Mouse (Mus musculus) embryonic facial prominence, embryonic 14.5 days (tissue): ENCODE data around the gene Sacs. TPM values are rescaled to one million over a fixed set of nuclear protein-coding genes. Genes with fewer than 3 reads are reported as not detected.

ENCODE experiments used
- ATAC-seq: fragments of 200-750 bp; cut with Nextera tagmentation; 2 replicates; pipeline ENCODE4 v1.8.0; 2017; ENCODE audit warnings: low read depth, moderate number of reproducible peaks, moderate TSS enrichment
- DNase-seq: peaks from one replicate; pipeline ENCODE4 v3.0.0-alpha.2; 2015; ENCODE audit warnings: low spot score
- H3K27ac ChIP-seq: fragments of 300-500 bp; sonication (generic); replicated peaks from 2 replicates; pipeline ENCODE4 v1.5.1; 2014; ENCODE audit warnings: low read depth, mild to moderate bottlenecking, low read length, moderate library complexity
- H3K27me3 ChIP-seq: fragments of 300-500 bp; sonication (generic); replicated peaks from 2 replicates; pipeline ENCODE4 v1.6.1; 2014; ENCODE audit warnings: low read length; ENCODE audit not compliant: control insufficient read depth, insufficient read depth
- H3K36me3 ChIP-seq: fragments of 300-500 bp; sonication (generic); 2 replicates; pipeline ENCODE4 v1.6.1; 2014; ENCODE audit warnings: low read length, mixed read lengths; ENCODE audit not compliant: control insufficient read depth, insufficient read depth
- H3K4me1 ChIP-seq: fragments of 300-500 bp; sonication (generic); 2 replicates; pipeline ENCODE4 v1.6.1; 2014; ENCODE audit warnings: antibody characterized with exemption, low read length; ENCODE audit not compliant: control insufficient read depth, insufficient read depth
- H3K4me2 ChIP-seq: fragments of 300-500 bp; sonication (generic); 2 replicates; pipeline ENCODE4 v1.6.1; 2014; ENCODE audit warnings: low read depth, mild to moderate bottlenecking, low read length, moderate library complexity, mixed read lengths
- H3K4me3 ChIP-seq: fragments of 300-500 bp; sonication (generic); 2 replicates; pipeline ENCODE4 v1.5.1; 2014; ENCODE audit warnings: low read depth, mild to moderate bottlenecking, low read length
- H3K9ac ChIP-seq: fragments of 300-500 bp; sonication (generic); 2 replicates; pipeline ENCODE4 v1.6.1; 2014; ENCODE audit warnings: low read depth, mild to moderate bottlenecking, low read length, moderate library complexity, mixed read lengths
- H3K9me3 ChIP-seq: fragments of 300-500 bp; sonication (generic); 2 replicates; pipeline ENCODE4 v1.6.1; 2016; ENCODE audit warnings: low read length; ENCODE audit not compliant: control insufficient read depth
- WGBS: fragments of 180-500 bp; shearing (Covaris S2); extraction: QIAGEN DNeasy Blood & Tissue Kit; methylation state at CpG from one replicate; pipeline ENCODE4 v1.1.7; 2014; 5-methylcytosine and 5-hydroxymethylcytosine counted together
- polyA plus RNA-seq: library from polyadenylated mRNA; unstranded; fragments of >200 nt; fragmentation: Nextera tagmentation; extraction: Ambion mirVana; gene quantifications from 2 replicates; pipeline ENCODE4 v1.2.1, GENCODE M21; 2014

Gene Sacs
- 5.0 and 5.2 TPM in 2 replicates for polyA plus RNA-seq

DNA sequence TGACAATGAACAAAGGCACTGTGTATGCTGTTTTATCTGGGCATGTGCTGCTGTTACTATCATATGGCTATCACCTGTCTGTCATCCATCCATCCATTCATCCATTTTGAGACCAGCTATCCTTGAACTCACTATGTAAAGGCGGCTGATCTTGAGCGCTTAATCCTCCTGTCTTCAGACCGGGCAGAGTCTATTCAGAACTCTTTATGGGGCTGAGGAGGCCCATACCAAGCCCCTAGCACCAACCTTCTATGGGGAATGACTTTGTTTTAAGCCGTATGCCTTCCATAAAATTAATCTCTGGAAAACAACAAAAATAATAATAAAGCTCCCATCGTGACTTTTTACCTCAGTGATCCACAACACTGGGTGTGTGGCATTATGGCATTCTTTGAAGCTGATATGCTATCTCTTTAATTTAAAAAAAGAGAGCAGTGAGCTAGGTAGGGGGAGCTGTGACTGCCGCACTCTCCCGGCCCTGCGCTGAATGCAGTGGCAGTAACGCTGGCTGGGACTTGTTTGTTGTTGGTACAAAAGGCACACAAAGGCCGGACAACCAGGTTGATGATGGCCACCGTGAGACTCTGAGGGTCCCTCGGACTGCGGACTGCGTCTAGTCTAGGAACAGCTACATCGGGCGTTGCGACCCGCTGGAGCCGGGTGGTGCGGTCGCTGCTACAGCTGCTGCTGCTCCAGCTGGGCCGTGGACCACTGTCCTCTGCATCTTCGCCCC, at the start of gene Sacs:
Sacs (plus strand) TSS at position 464 of the 733 bp plus-strand sequence.
- peak; percentile 65; the same call in 1 of the 2 replicates for ATAC-seq
- WGBS: 6% methylated on average over 17 of the region's 23 CpGs
- Histone ChIP-seq H3K4me1 (0 out of 2 replicates have a peak, but pooled peaks cover 2% of the 10 kb centered on the region), H3K9ac (peak within 1 kb of the TSS; percentile 60), H3K27me3 (peaks cover 18% of the 10 kb centered on the region), H3K9me3 (no peaks in the 10 kb centered on the region), H3K27ac (no peak within 1 kb of the TSS), H3K36me3 (no peaks in the 10 kb centered on the region), H3K4me3 (peak within 1 kb of the TSS; percentile 47), H3K4me2 (peak within 1 kb of the TSS; percentile 78)
- no peak for DNase-seq

DNA sequence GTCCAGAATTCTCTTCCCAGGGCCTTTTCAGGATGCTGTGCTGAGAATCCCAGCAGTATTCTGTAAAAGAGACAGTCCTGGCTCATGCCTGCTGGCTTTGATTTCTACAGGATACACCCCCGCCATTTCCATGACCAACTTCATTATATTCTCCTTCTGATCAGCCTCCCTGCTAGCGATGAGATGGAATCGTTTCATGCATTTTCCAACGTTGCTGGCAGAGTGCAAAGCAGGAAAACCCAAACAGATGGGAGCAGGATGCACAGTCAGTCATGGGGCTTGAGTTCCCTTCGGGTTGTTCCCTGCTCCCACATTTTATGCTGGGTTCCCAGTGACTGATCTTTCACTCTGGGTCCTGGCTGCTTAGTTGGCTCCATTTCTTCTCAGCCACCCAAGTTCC, 47.3 kb upstream of the Sacs start:
- Histone ChIP-seq H3K9ac (no peak overlapping the region), H3K4me2 (no peak overlapping the region), H3K4me3 (no peak overlapping the region), H3K27ac (peak overlapping the region; percentile 71; the same call in 1 of the 2 replicates), H3K27me3 (no peaks in the 10 kb centered on the region), H3K4me1 (peaks cover 8% of the 10 kb centered on the region; the same call in 1 of the 2 replicates), H3K9me3 (no peaks in the 10 kb centered on the region), H3K36me3 (no peaks in the 10 kb centered on the region)
- no peak for ATAC-seq
- DNase-seq: peak; percentile 73
- 51% methylated on average over 5 of the region's 5 CpGs for WGBS

DNA sequence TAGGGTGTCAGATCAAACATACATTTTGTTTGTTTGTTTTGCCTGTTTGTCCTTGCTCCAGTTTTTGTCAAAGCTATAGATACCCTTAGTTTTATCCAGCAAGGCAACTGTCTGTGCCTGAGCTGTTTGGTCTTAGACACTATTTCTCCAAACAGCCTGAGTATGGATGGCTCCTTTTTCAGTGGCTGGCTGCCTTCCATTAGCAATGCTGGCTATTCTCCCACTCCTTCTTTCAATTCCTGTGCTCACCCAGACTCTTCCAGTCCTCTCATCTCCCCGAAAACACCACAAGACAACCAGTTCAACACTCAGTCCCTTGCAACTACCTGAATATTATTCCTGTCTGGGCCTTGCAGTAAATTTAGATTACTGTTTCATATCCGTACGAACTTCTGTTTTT, 46.2 kb upstream of the Sacs start:
- no peak for ATAC-seq
- no peak overlapping the region for H3K4me3 ChIP-seq
- H3K4me1 ChIP-seq: peaks cover 8% of the 10 kb centered on the region; the same call in 1 of the 2 replicates
- no peak overlapping the region for H3K4me2 ChIP-seq
- H3K27ac ChIP-seq: no peak overlapping the region
- no peak overlapping the region for H3K9ac ChIP-seq
- no peaks in the 10 kb centered on the region for H3K9me3 ChIP-seq
- no peaks in the 10 kb centered on the region for H3K27me3 ChIP-seq
- 74% methylated on average over 3 of the region's 3 CpGs for WGBS
- no peaks in the 10 kb centered on the region for H3K36me3 ChIP-seq
- DNase-seq: peak; percentile 12

DNA sequence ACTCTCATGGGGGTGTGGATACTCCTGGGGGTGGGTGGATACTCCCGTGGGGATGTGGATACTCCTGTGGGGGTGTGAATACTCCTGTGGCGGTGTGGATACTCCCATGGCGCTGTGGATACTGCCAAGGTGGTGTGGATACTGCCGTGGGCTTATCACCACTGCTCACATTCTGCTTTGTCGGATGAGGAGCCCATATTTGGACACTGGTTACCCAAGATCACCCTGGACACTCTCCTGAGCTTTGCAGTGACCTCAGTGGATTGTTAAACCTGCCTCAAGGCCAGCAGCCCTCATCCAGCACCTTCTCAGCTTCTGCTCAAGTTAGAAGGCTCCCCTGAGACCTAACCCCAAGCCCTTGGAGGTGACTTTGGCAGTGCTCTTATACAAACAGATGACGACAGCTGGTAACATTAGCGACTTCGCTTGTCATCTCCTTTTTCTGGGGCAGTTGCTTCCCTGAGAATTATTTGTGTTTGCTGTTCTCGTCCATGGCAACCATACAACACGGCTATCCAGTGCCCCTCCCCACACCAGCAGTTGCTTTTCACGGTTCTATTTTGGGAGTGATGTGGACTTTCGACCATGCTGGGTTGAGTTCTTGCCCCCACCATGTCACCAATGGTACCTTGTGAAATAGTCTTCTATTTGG, 40.2 kb upstream of the Sacs start:
- 77% methylated on average over 12 of the region's 12 CpGs for WGBS
- Histone ChIP-seq H3K27me3 (no peaks in the 10 kb centered on the region), H3K9ac (no peak overlapping the region), H3K27ac (no peak overlapping the region), H3K36me3 (no peaks in the 10 kb centered on the region), H3K4me3 (no peak overlapping the region), H3K9me3 (no peaks in the 10 kb centered on the region), H3K4me1 (no peaks in the 10 kb centered on the region), H3K4me2 (no peak overlapping the region)
- DNase-seq: peak; percentile 48
- no peak; the same call in 1 of the 2 replicates for ATAC-seq

DNA sequence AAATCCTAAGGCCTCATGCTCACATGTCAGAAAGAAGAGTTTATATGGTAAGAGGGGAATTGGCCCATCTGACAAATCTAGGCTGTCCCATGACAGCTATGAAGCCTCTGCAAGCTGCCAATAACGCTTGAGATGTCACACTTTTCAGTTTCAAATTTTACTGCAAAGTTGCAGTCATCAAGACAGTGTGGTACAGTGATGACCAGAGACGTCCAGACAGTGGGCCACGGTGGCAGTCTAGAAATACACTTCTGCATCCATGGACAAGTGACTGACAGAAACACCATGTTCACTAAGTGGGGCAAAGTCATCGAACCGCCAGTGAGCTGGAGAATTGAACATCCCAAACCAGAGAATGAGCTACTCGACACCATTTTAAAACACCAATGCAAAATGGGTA, 37.5 kb upstream of the Sacs start:
- ATAC-seq (no peak), DNase-seq (no peak)
- no peaks in the 10 kb centered on the region for H3K27me3 ChIP-seq
- H3K9ac ChIP-seq: no peak overlapping the region
- no peaks in the 10 kb centered on the region for H3K9me3 ChIP-seq
- 89% methylated on average over 6 of the region's 6 CpGs for WGBS
- H3K4me3 ChIP-seq: no peak overlapping the region
- H3K36me3 ChIP-seq: no peaks in the 10 kb centered on the region
- H3K4me1 ChIP-seq: no peaks in the 10 kb centered on the region
- H3K27ac ChIP-seq: no peak overlapping the region
- H3K4me2 ChIP-seq: no peak overlapping the region

DNA sequence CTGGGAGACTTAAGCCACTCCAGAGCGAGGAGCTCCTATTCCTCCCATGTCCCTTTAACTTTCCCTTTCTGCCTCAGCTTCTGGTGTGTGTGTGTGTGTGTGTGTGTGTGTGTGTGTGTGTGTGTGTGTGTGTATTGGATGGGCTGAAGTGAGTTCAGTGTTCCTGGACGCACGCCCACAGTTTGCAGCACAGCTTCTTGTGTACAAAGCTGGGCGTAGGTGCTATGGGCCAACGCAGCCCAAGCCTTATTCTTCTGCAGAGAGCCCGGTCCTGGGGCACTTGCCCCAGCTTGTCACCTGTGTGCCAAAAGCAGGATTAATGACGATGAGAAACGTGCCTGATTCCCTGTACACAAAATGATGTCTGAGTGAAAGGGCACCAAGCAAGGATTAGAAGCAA, 31.9 kb upstream of the Sacs start:
- Histone ChIP-seq H3K9ac (no peak overlapping the region), H3K36me3 (no peaks in the 10 kb centered on the region), H3K4me1 (no peaks in the 10 kb centered on the region), H3K27me3 (no peaks in the 10 kb centered on the region), H3K4me3 (no peak overlapping the region), H3K9me3 (no peaks in the 10 kb centered on the region), H3K27ac (no peak overlapping the region), H3K4me2 (no peak overlapping the region)
- DNase-seq: no peak
- no peak for ATAC-seq
- 71% methylated on average over 8 of the region's 8 CpGs for WGBS

DNA sequence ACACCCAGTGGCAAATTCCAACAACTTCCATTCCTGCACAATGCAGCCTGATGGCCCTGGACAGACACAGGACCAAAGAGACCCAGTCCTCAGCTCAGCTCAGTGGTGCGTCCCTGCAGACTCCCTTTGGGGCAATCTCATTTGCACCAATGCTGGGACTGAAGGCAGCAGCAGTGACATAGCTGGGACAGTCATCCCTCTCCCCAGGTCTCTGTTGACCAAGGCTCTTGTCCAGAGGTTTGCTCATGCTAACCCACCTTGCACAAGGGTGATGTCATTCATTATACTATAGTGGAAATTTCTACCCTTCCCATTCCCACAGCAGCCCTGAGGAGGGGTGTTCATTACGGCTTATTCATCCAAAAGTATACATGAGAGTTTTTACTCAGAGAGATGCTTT, 29.6 kb upstream of the Sacs start:
- 83% methylated on average over 2 of the region's 2 CpGs for WGBS
- no peak overlapping the region for H3K9ac ChIP-seq
- H3K9me3 ChIP-seq: no peaks in the 10 kb centered on the region
- no peak overlapping the region for H3K27ac ChIP-seq
- no peak overlapping the region for H3K4me2 ChIP-seq
- no peak for ATAC-seq
- H3K27me3 ChIP-seq: no peaks in the 10 kb centered on the region
- no peaks in the 10 kb centered on the region for H3K4me1 ChIP-seq
- H3K4me3 ChIP-seq: no peak overlapping the region
- H3K36me3 ChIP-seq: no peaks in the 10 kb centered on the region
- DNase-seq: no peak

DNA sequence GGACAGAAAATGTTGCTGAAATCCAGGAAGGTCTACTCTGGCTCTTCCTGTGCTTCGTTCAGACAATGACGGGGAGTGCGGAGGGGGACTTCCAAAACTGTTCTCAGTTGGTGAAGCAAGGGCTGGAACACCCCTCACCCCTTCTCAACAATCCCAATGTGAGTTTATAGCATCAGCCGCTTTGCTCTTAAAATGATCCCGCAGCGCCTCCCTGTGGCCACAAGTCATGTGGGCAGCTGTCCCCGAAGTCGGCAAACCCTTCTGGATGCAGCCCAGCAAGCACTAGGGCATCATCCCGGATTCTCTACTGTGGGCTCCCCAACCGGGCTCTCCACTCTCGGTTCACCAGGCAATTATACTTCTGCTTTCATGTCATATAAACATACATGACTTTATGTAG, 25.9 kb upstream of the Sacs start:
- 3% methylated on average over 11 of the region's 11 CpGs for WGBS
- no peak overlapping the region for H3K9ac ChIP-seq
- H3K36me3 ChIP-seq: no peaks in the 10 kb centered on the region
- H3K4me1 ChIP-seq: no peaks in the 10 kb centered on the region
- H3K4me2 ChIP-seq: peak overlapping the region; percentile 36
- H3K27ac ChIP-seq: no peak overlapping the region
- H3K4me3 ChIP-seq: no peak overlapping the region
- peak; percentile 89 for DNase-seq
- H3K9me3 ChIP-seq: no peaks in the 10 kb centered on the region
- no peaks in the 10 kb centered on the region for H3K27me3 ChIP-seq
- peak; percentile 50; the same call in 1 of the 2 replicates for ATAC-seq
